Mouse (Mus musculus) heart, postnatal 0 days (tissue): ENCODE data around the gene Tm7sf2. TPM values are rescaled to one million over a fixed set of nuclear protein-coding genes. Genes with fewer than 3 reads are reported as not detected.

ENCODE experiments used
- ATAC-seq: fragments of 200-750 bp; cut with Nextera tagmentation; 2 replicates; pipeline ENCODE4 v1.8.0; 2017; ENCODE audit warnings: low read depth, moderate number of reproducible peaks, moderate library complexity; ENCODE audit not compliant: insufficient read depth
- DNase-seq: peaks from one replicate; pipeline ENCODE4 v3.0.0-alpha.2; 2016; ENCODE audit warnings: low spot score
- H3K27ac ChIP-seq: fragments of 300-500 bp; sonication (generic); 2 replicates; pipeline ENCODE4 v1.5.1; 2014; ENCODE audit warnings: low read depth, mild to moderate bottlenecking
- H3K27me3 ChIP-seq: fragments of 300-500 bp; sonication (generic); 2 replicates; pipeline ENCODE4 v1.6.1; 2014; ENCODE audit warnings: low read length, mixed read lengths; ENCODE audit not compliant: control insufficient read depth, insufficient read depth
- H3K36me3 ChIP-seq: fragments of 300-500 bp; sonication (generic); replicated peaks from 2 replicates; pipeline ENCODE4 v1.6.1; 2014; ENCODE audit warnings: low read length, mixed read lengths; ENCODE audit not compliant: control insufficient read depth, insufficient read depth
- H3K4me1 ChIP-seq: fragments of 300-500 bp; sonication (generic); 2 replicates; pipeline ENCODE4 v1.6.1; 2014; ENCODE audit warnings: antibody characterized with exemption; ENCODE audit not compliant: control insufficient read depth, insufficient read depth
- H3K4me2 ChIP-seq: fragments of 300-500 bp; sonication (generic); 2 replicates; pipeline ENCODE4 v1.6.1; 2014; ENCODE audit warnings: low read depth, mild to moderate bottlenecking, low read length, moderate library complexity
- H3K4me3 ChIP-seq: fragments of 300-500 bp; sonication (generic); 2 replicates; pipeline ENCODE4 v1.5.1; 2014; ENCODE audit warnings: low read depth, low read length
- H3K9ac ChIP-seq: fragments of 300-500 bp; sonication (generic); replicated peaks from 2 replicates; pipeline ENCODE4 v1.6.1; 2014; ENCODE audit warnings: low read depth, low read length, mixed read lengths
- H3K9me3 ChIP-seq: fragments of 300-500 bp; sonication (generic); replicated peaks from 2 replicates; pipeline ENCODE4 v1.6.1; 2016; ENCODE audit warnings: low read length; ENCODE audit not compliant: control insufficient read depth
- CTCF ChIP-seq: IDR thresholded peaks from 2 replicates; pipeline ENCODE4 v1.5.1; 2016; ENCODE audit warnings: antibody characterized with exemption, control low read depth, low read depth
- EP300 ChIP-seq: IDR thresholded peaks from 2 replicates; pipeline ENCODE4 v1.6.1; 2016; ENCODE audit warnings: antibody characterized with exemption, low read depth
- WGBS: fragments of 180-500 bp; shearing (Covaris S2); extraction: QIAGEN DNeasy Blood & Tissue Kit; methylation state at CpG from one replicate; pipeline ENCODE4 v1.1.7; 2014; 5-methylcytosine and 5-hydroxymethylcytosine counted together
- polyA plus RNA-seq: library from polyadenylated mRNA; unstranded; fragments of >200 nt; fragmentation: Nextera tagmentation; extraction: Ambion mirVana; gene quantifications from 2 replicates; pipeline ENCODE4 v1.2.1, GENCODE M21; 2015
- total RNA-seq: library from RNA; depleted of rRNA; stranded (reverse); fragments of >200 nt; gene quantifications from 2 replicates; pipeline ENCODE4 v1.2.3, GENCODE M21; 2014; ENCODE audit warnings: low replicate concordance

The Tm7sf2 gene
- total and polyA plus RNA-seq, 2 experiments from 2014 or later: 3.3 to 14.4 TPM

- TF ChIP-seq EP300 (no peak), CTCF (no peak)
- H3K27me3 ChIP-seq: no peaks in the 10 kb centered on the region
- DNase-seq (no peak), ATAC-seq (no peak)
- no peaks in the 10 kb centered on the region for H3K9me3 ChIP-seq
- H3K36me3 ChIP-seq: no peaks in the 10 kb centered on the region
- H3K27ac ChIP-seq: no peak overlapping the region
- no peaks in the 10 kb centered on the region for H3K4me1 ChIP-seq
- no peak overlapping the region for H3K4me3 ChIP-seq
- no peak overlapping the region for H3K4me2 ChIP-seq
- H3K9ac ChIP-seq: no peak overlapping the region
- WGBS: 67% methylated on average over 7 of the region's 7 CpGs
These were observed 44.2 kb downstream of the Tm7sf2 start for GRCm38 (mm10) chr19:6023930-6024329.

- Histone ChIP-seq H3K9me3 (no peaks in the 10 kb centered on the region), H3K27ac (no peak overlapping the region), H3K4me1 (no peaks in the 10 kb centered on the region), H3K9ac (no peak overlapping the region), H3K4me3 (no peak overlapping the region), H3K36me3 (no peaks in the 10 kb centered on the region), H3K4me2 (no peak overlapping the region), H3K27me3 (no peaks in the 10 kb centered on the region)
- 58% methylated on average over 8 of the region's 8 CpGs for WGBS
- ATAC-seq (no peak), DNase-seq (no peak)
- no peak for TF ChIP-seq CTCF
- TF ChIP-seq EP300: no peak
These were observed 45.1 kb downstream of the Tm7sf2 start for GRCm38 (mm10) chr19:6023059-6023458.

GRCm38 (mm10) chr19:6020276-6020675 lies 47.9 kb downstream of the Tm7sf2 start:
- no peak for DNase-seq
- H3K4me3 ChIP-seq: no peak overlapping the region
- H3K4me2 ChIP-seq: no peak overlapping the region
- 55% methylated on average over 3 of the region's 3 CpGs for WGBS
- no peaks in the 10 kb centered on the region for H3K9me3 ChIP-seq
- no peaks in the 10 kb centered on the region for H3K4me1 ChIP-seq
- 0 out of 2 replicates have a peak, but pooled peaks have one; percentile 8 for TF ChIP-seq CTCF
- no peak for TF ChIP-seq EP300
- no peaks in the 10 kb centered on the region for H3K27me3 ChIP-seq
- no peak overlapping the region for H3K9ac ChIP-seq
- H3K27ac ChIP-seq: no peak overlapping the region
- no peak for ATAC-seq
- H3K36me3 ChIP-seq: no peaks in the 10 kb centered on the region

- peaks cover 6% of the 10 kb centered on the region for H3K4me1 ChIP-seq
These were observed 49.8 kb downstream of the Tm7sf2 start for GRCm38 (mm10) chr19:6018142-6019089.

GRCm38 (mm10) chr19:6016532-6016931 lies 51.6 kb downstream of the Tm7sf2 start:
- Histone ChIP-seq H3K9me3 (no peaks in the 10 kb centered on the region), H3K36me3 (no peaks in the 10 kb centered on the region), H3K4me1 (peaks cover 6% of the 10 kb centered on the region), H3K4me2 (no peak overlapping the region), H3K27me3 (no peaks in the 10 kb centered on the region; the same call in 1 of the 2 replicates), H3K27ac (no peak overlapping the region), H3K9ac (no peak overlapping the region), H3K4me3 (no peak overlapping the region)
- peak; percentile 7; the same call in 1 of the 2 replicates for TF ChIP-seq CTCF
- no peak for TF ChIP-seq EP300
- DNase-seq (no peak), ATAC-seq (no peak)
- WGBS: 54% methylated on average over 7 of the region's 7 CpGs

More at GRCm38 (mm10) chr19:6018142-6019089, 49.8 kb downstream of the Tm7sf2 start:
- Histone ChIP-seq H3K27ac (no peak overlapping the region), H3K9ac (no peak overlapping the region), H3K9me3 (no peaks in the 10 kb centered on the region), H3K4me3 (no peak overlapping the region), H3K27me3 (no peaks in the 10 kb centered on the region; the same call in 1 of the 2 replicates), H3K4me2 (no peak overlapping the region), H3K36me3 (no peaks in the 10 kb centered on the region)
- peak; percentile 68 for DNase-seq
- no peak for TF ChIP-seq EP300
- TF ChIP-seq CTCF: peak; percentile 82
- 32% methylated on average over 15 of the region's 15 CpGs for WGBS
- no peak for ATAC-seq
